Mouse (Mus musculus) layer of hippocampus, postnatal 36 days (tissue): ENCODE measurements around the gene Zcchc13. TPM values are rescaled to one million over a fixed set of nuclear protein-coding genes. Genes with fewer than 3 reads are reported as not detected.

Source experiments
- DNase-seq, 2 experiments: peaks; one replicate each; pipeline ENCODE4 v3.0.0; 2022
- total RNA-seq, 2 experiments: library from RNA; stranded (reverse); gene quantifications; 2 replicates each; pipeline ENCODE4 v1.2.3; 2021

Gene Zcchc13
- total RNA-seq: not detected

DNA sequence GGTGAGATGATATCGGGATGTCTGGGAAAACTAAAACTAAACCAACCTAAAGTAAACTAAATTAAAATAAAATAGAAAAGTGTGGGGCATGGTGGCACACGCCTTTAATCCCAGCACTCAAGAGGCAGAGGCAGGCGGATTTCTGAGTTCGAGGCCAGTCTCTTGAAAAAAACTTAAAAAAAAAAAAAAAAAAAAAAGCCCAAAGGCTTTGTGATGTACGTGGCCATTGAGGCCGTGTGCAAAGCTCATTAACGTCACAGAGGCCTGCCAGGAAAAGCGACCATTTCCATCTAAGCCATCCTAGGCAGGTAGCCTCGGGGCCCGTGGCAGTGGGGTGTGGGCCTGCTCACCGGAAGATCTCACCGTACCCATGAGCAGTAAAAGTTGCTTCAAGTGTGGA is at the start of gene Zcchc13:
Gene Zcchc13 (plus strand): TSS at position 284 of the 400 bp plus-strand sequence.
- no peak for DNase-seq

DNA sequence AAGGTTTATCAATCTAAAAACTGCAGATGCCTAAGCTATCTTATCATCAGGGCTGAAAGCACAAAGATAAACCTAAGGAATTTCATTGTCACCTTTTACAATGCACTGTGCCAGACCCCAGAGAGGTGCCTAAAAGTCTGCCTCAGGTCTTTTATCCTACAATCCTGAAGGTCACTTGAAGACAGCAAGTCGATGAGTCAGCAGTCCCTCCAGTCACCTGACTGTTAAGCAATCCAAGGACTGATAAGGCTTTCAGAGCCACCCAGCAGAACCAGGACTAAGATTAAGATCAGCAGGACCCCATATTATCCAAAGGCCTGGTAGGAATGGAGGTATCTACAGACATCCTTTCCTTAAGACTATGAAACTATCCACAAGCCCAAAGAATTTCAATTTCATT is 46.1 kb upstream of the Zcchc13 start:
- no peak for DNase-seq

DNA sequence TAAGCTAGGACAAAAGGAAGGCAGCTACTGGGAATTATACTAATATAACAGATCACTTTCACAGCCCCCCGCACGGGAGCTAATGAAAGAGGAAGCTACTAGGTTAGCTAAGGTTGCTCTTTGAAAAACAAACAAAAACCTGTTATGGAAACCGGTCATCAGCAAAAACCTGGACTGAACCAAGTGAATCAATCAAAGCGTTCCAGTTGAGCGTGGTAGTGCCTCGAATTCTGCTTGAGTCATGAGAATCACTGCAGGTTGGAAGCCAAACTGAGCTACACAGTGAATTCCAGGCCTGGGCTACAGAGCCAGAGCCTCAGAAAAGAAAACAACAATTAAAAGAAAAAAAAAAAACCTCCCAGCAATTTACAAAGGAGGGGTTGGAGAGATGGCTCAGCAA is 38.3 kb upstream of the Zcchc13 start:
- no peak for DNase-seq

GRCm38 (mm10) chrX:103602553-103602952 is 27.8 kb upstream of the Zcchc13 start:
- no peak for DNase-seq

DNA sequence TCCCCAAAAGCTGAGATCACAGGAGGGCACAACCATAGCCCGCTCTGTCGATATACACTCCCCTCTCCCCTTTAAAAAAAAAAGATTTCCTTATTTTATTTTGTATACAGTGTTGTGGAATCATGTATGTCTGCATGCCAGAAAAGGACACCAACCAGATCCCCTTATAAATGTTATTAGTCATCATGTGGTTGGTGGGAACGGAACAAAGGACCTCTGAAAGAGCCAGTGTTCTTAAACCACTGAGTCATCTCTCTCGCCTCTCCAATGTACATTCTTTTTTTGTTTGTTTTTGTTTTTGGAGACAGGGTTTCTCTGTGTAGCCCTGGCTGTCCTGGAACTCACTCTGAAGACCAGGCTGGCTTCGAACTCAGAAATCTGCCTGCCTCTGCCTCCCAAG is 26.2 kb upstream of the Zcchc13 start:
- DNase-seq: no peak

- no peak for DNase-seq
These were observed 24.9 kb upstream of the Zcchc13 start for GRCm38 (mm10) chrX:103605473-103605872.

DNA sequence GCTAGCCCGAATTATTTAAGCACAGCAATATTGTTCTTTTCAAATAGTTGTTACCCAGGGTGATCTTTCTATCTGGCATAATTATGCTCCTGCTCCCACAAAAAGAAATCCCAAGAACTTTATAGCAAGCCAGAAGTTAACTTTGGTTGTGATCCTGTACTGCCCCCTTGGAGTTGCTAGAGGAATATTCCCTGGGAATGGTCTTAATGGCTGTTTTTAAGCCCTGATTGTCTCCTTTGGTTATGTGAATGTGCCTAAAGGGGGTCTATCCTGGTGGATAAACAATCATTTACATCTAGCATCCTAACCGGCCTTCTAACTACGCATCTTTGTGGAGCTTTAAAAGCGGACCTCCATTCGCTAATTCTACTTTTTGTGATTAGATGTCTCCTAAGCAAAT is 20.0 kb upstream of the Zcchc13 start:
- no peak for DNase-seq

DNA sequence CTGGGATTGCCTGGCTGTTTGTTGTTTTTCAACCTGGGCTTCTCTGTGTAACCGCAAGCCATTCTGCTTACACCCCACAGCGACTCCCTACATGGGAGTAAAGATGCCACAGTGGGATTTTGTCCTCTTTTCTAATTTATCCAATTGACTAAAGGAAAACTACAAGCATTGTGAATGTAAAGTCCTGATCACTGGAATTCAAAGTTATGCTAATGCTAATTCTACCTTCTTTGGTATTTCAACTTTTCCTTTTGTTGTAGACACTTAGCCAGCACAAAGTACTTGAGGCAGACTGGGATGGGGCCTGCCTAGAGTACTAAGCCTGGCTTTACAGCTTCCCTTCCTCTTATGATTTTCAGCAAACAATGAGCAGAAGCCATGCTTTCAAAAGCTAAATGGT is 18.9 kb upstream of the Zcchc13 start:
- DNase-seq: no peak

DNA sequence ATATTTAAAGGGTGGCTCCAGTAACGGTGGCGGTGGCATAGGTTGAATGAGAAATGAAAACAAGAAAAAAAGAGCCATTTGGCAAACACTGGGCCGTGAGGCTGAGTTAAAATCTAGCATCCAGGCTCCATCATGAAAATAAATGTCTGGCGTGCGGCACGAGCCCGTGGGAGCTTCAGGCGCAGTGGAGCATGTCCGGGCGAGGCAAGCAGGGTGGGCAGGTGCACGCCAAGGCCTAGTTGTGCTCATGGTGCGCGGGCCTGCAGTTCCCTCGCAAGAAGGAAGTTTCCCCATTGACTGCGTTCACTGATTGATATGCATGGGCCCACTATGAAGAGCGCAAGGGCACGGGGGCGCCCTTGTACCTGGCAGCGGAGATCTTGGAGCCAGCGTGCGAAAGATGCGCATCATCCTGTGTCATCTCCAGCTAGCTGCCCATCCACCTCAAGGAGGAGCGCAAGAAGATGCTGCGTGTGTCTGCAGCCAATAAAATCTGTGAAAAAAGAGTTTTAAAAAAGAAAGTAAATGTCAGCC is 15.6 kb upstream of the Zcchc13 start:
- no peak for DNase-seq

- DNase-seq: no peak
These were observed 14.9 kb upstream of the Zcchc13 start for GRCm38 (mm10) chrX:103615453-103615852.

- peak in 1 of 2 experiments; percentile 12 for DNase-seq
These were observed 14.2 kb upstream of the Zcchc13 start for GRCm38 (mm10) chrX:103616162-103616535.

GRCm38 (mm10) chrX:103616536-103617404 is 13.6 kb upstream of the Zcchc13 start:
- DNase-seq: peak; percentile 68 to 80

GRCm38 (mm10) chrX:103617405-103618095 is 12.8 kb upstream of the Zcchc13 start:
- DNase-seq: no peak

DNA sequence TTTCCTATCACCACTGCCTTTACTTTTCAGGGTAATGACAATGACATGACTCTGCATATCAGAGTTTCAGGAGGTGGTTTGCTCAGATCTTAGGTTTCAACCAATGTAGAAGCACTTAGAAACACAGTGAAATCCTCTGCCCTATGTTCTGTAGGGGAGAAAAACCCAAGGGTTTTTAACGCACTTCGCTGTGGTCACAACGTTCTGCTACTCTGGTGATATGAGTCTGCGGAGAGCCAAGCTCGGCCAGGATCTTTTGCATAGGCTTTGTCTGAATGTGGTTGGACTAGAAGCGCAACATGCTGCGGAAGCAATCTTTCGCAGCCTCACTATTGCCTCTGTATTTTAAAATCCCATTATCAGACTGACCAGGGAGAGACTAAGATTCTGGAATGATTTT is 8.6 kb upstream of the Zcchc13 start:
- peak in 1 of 2 experiments; percentile 6 for DNase-seq

DNA sequence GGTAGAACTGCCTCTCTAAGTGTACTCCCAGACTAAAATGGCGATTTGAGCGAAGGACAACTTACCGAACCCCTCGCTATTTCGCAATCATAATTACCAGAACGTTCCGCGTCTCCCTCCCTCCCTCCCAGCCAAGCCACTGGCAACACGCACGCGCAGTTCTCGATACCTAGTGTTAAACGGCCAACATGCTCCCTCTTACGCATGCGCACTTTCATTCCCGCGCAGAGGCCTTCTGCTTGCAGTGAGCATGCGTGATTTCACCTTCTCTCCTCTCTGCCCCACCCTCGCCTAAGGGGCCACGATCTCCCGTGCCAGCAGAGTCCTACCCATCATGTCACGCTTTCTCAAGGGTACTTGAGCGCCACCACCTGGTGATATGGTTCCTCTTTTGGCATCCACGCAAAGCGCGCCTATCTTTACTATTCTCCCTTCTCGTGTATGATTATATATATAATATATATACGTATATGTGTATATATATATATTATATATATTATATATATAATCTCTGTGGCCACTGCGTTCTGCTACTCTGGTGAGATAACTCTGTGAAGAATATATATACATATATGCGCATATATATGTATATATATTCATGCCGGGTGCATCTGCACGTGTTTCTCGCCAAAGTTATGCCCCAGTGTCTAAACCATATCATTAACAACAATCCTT is 8.0 kb upstream of the Zcchc13 start:
- peak; percentile 90 to 94 for DNase-seq

- DNase-seq: peak; percentile 3 to 8
These were observed 7.5 kb upstream of the Zcchc13 start for GRCm38 (mm10) chrX:103622935-103623280.

GRCm38 (mm10) chrX:103623411-103623845 is 7.0 kb upstream of the Zcchc13 start:
- DNase-seq: peak; percentile 30 to 50

- DNase-seq: no peak
These were observed 5.8 kb upstream of the Zcchc13 start for GRCm38 (mm10) chrX:103624426-103625168.

DNA sequence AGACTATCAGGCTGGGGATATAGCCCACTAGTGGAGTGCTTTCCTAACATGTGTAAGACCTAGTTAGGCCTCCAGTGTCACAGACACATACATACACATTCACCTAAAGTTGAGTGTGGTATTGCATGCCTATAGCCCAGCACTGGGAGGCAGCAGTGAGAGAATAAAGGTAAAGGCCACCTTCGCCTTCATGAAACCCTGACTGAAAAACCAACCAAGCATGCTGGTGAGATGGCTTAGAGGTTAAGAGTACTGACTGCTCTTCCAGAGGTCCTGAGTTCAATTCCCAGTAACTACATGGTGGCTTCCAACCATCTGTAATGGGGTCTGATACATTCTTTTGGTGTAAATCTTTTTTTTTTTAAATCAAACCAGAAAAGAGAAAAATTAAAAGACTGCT is 1.5 kb upstream of the Zcchc13 start:
- DNase-seq: no peak

DNA sequence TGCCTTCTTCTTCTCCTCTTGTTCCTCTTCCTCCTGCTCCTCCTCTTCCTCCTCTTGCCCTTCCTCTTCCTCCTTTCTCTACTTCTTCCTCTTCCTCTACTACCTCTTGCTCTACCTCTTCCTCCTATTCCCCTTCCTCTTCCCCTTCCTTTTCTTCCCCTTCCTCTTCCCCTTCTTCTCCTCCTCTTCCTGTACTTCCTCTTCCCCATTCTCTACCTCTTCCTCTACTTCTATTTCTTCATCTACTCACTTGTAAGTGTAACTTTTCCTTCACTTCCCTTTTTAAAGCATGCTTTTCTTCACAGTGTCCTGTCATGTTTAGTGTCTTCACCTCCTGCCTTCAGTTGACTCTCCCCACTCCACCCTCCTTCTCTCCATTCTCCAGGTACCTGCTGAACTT is 3.5 kb downstream of the Zcchc13 start:
- DNase-seq: no peak

DNA sequence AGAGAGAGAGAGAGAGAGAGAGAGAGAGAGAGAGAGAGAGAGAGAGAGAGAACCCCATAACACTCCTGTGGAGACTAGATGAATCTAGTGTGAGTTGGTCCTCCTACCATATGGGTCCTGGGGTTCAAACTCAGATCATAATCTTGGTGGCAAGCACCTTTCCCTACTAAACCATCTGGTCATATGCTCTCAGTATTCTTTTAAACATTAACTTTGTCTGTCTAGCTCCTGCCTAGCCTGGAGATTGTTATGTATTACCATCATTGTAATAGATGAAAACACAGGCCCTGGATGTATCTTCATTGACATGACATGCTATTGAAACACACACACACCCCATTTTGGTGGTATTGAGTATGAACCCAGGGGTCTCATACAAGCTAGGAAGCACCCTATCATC is 5.6 kb downstream of the Zcchc13 start:
- no peak for DNase-seq

DNA sequence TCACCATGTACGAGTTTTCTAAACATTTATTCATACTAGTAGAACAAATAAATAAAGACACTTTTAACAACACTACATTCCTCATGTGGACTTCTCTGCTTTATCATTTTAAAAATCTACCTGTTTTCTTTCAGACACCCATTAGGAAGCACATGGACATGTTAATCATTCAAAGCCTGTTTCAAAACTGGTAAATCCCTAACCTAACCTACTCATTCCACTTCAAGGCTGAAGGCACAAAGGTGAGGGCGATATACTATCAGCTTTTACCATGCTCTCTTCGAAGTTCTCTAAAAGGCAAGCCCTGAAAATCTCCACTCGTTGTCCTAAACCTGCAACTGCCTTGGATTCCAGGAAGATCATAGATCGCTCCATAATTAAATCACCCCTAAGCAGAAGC is 8.2 kb downstream of the Zcchc13 start:
- no peak for DNase-seq
